Mouse (Mus musculus) CH12.LX (cell line): ENCODE measurements around the gene Dgkh.

ENCODE experiments used
- CHD2 ChIP-seq: IDR thresholded peaks from 2 replicates; pipeline ENCODE4 v1.6.1; 2011; ENCODE audit warnings: low read length, improper control_type of control experiment
- CTCF ChIP-seq, 2 experiments: IDR thresholded peaks in 1 of 2; conservative IDR thresholded peaks in 1 of 2; 2 replicates each; pipeline ENCODE4 v1.5.1; 2011 to 2012; ENCODE audit warnings: low read depth in 2 of 2, low read length in 2 of 2, improper control_type of control experiment in 1 of 2, inconsistent platforms in 1 of 2, mild to moderate bottlenecking in 1 of 2, moderate library complexity in 1 of 2
- EP300 ChIP-seq: IDR thresholded peaks from 2 replicates; pipeline ENCODE4 v1.6.1; 2011; ENCODE audit warnings: low read length, improper control_type of control experiment
- NELFE ChIP-seq: IDR thresholded peaks from 2 replicates; pipeline ENCODE4 v1.6.1; 2011; ENCODE audit warnings: low read depth, low read length, improper control_type of control experiment
- NRF1 ChIP-seq: IDR thresholded peaks from 2 replicates; pipeline ENCODE4 v1.6.1; 2014; ENCODE audit warnings: low read depth, mild to moderate bottlenecking, inconsistent platforms, low read length, improper control_type of control experiment, moderate library complexity
- POLR2A ChIP-seq: IDR thresholded peaks from 2 replicates; pipeline ENCODE4 v1.6.1; 2011; ENCODE audit warnings: low read depth, mild to moderate bottlenecking, improper control_type of control experiment, low read length

GRCm38 (mm10) chr14:78674606-78675005 is 58.0 kb downstream of the Dgkh start:
- no peak for TF ChIP-seq CTCF (conservative IDR thresholded peaks at IDR 0.05 in 1 of 2, IDR thresholded peaks at IDR 0.05 in 1 of 2; ENCODE audit: low read depth in 2 of 2, low read length in 2 of 2)
- no peak for TF ChIP-seq NELFE
- no peak for TF ChIP-seq POLR2A
- no peak for TF ChIP-seq NRF1
- TF ChIP-seq CHD2: no peak
- no peak for TF ChIP-seq EP300
